Mouse (Mus musculus) heart, embryonic 12.5 days (tissue): ENCODE data around the gene Olfr1377. TPM values are rescaled to one million over a fixed set of nuclear protein-coding genes. Genes with fewer than 3 reads are reported as not detected.

ENCODE experiments used
- ATAC-seq: fragments of 200-750 bp; cut with Nextera tagmentation; 2 replicates; pipeline ENCODE4 v1.8.0; 2017; ENCODE audit warnings: moderate TSS enrichment, moderate library complexity; ENCODE audit not compliant: insufficient number of reproducible peaks, low FRiP score
- H3K27ac ChIP-seq: fragments of 300-500 bp; sonication (generic); 2 replicates; pipeline ENCODE4 v1.5.1; 2016; ENCODE audit warnings: mild to moderate bottlenecking, moderate library complexity; ENCODE audit not compliant: poor library complexity, severe bottlenecking
- H3K27me3 ChIP-seq: fragments of 300-500 bp; sonication (generic); replicated peaks from 2 replicates; pipeline ENCODE4 v1.6.1; 2016; ENCODE audit warnings: mild to moderate bottlenecking, moderate library complexity
- H3K36me3 ChIP-seq: fragments of 300-500 bp; sonication (generic); 2 replicates; pipeline ENCODE4 v1.6.1; 2016; ENCODE audit warnings: mild to moderate bottlenecking, moderate library complexity
- H3K4me1 ChIP-seq: fragments of 300-500 bp; sonication (generic); replicated peaks from 2 replicates; pipeline ENCODE4 v1.6.1; 2016; ENCODE audit warnings: mild to moderate bottlenecking
- H3K4me2 ChIP-seq: fragments of 300-500 bp; sonication (generic); 2 replicates; pipeline ENCODE4 v1.6.1; 2016; ENCODE audit warnings: mild to moderate bottlenecking, moderate library complexity
- H3K4me3 ChIP-seq: fragments of 300-500 bp; sonication (generic); 2 replicates; pipeline ENCODE4 v1.5.1; 2016; ENCODE audit warnings: mild to moderate bottlenecking
- H3K9ac ChIP-seq: fragments of 300-500 bp; sonication (generic); 2 replicates; pipeline ENCODE4 v1.6.1; 2016; ENCODE audit warnings: mild to moderate bottlenecking, moderate library complexity
- H3K9me3 ChIP-seq: fragments of 300-500 bp; sonication (generic); replicated peaks from 2 replicates; pipeline ENCODE4 v1.6.1; 2016; ENCODE audit warnings: mild to moderate bottlenecking, moderate library complexity
- WGBS: fragments of 180-500 bp; shearing (Covaris S2); methylation state at CpG from one replicate; pipeline ENCODE4 v1.1.7; 2016; 5-methylcytosine and 5-hydroxymethylcytosine counted together
- polyA plus RNA-seq: library from polyadenylated mRNA; unstranded; fragments of >200 nt; fragmentation: Nextera tagmentation; extraction: Ambion mirVana; gene quantifications from 2 replicates; pipeline ENCODE4 v1.2.1, GENCODE M21; 2016

Olfr1377 gene
- not detected in 2 replicates for polyA plus RNA-seq

GRCm38 (mm10) chr11:50981667-50982066 is at the start of gene Olfr1377:
TSS of gene Olfr1377 (plus strand) at chr11:50981967.
- no peak for ATAC-seq
- Histone ChIP-seq H3K9ac (no peak within 1 kb of the TSS), H3K27me3 (peaks cover 50% of the 10 kb centered on the region), H3K36me3 (no peaks in the 10 kb centered on the region), H3K4me1 (0 out of 2 replicates have a peak, but pooled peaks cover 3% of the 10 kb centered on the region), H3K27ac (no peak within 1 kb of the TSS), H3K9me3 (no peaks in the 10 kb centered on the region), H3K4me2 (no peak within 1 kb of the TSS), H3K4me3 (no peak within 1 kb of the TSS)
- 65% methylated on average over 5 of the region's 5 CpGs for WGBS

- H3K36me3 ChIP-seq = no peaks in the 10 kb centered on the region
- no peaks in the 10 kb centered on the region for H3K9me3 ChIP-seq
- H3K27ac ChIP-seq = no peak overlapping the region
- H3K4me2 ChIP-seq = no peak overlapping the region
- 78% methylated on average over 1 of the region's 1 CpGs for WGBS
- no peak for ATAC-seq
- H3K4me3 ChIP-seq = no peak overlapping the region
- H3K9ac ChIP-seq = no peak overlapping the region
- H3K4me1 ChIP-seq = peaks cover 9% of the 10 kb centered on the region
- H3K27me3 ChIP-seq = peaks cover 15% of the 10 kb centered on the region
Measured at GRCm38 (mm10) chr11:50932040-50932439, 49.7 kb upstream of the Olfr1377 start.

- Histone ChIP-seq H3K4me2 (no peak overlapping the region), H3K4me3 (no peak overlapping the region), H3K27ac (no peak overlapping the region), H3K9ac (no peak overlapping the region), H3K9me3 (no peaks in the 10 kb centered on the region), H3K4me1 (no peaks in the 10 kb centered on the region), H3K27me3 (peaks cover 24% of the 10 kb centered on the region), H3K36me3 (no peaks in the 10 kb centered on the region)
- WGBS = 73% methylated on average over 8 of the region's 8 CpGs
- ATAC-seq = no peak
Measured at GRCm38 (mm10) chr11:50938435-50938834, 43.3 kb upstream of the Olfr1377 start.

- peaks cover 29% of the 10 kb centered on the region for H3K27me3 ChIP-seq
- no peak overlapping the region for H3K27ac ChIP-seq
- H3K36me3 ChIP-seq = no peaks in the 10 kb centered on the region
- ATAC-seq = no peak
- H3K4me3 ChIP-seq = no peak overlapping the region
- WGBS = 31% methylated on average over 14 of the region's 14 CpGs
- H3K9me3 ChIP-seq = no peaks in the 10 kb centered on the region
- no peak overlapping the region for H3K9ac ChIP-seq
- H3K4me1 ChIP-seq = no peaks in the 10 kb centered on the region
- no peak overlapping the region for H3K4me2 ChIP-seq
Measured at GRCm38 (mm10) chr11:50939621-50940366, 42.0 kb upstream of the Olfr1377 start.

GRCm38 (mm10) chr11:50942386-50942785 is 39.4 kb upstream of the Olfr1377 start:
- Histone ChIP-seq H3K27me3 (peaks cover 29% of the 10 kb centered on the region), H3K9ac (no peak overlapping the region), H3K4me2 (no peak overlapping the region), H3K4me3 (no peak overlapping the region), H3K36me3 (no peaks in the 10 kb centered on the region), H3K9me3 (0 out of 2 replicates have a peak, but pooled peaks cover 3% of the 10 kb centered on the region), H3K27ac (no peak overlapping the region), H3K4me1 (no peaks in the 10 kb centered on the region)
- no peak for ATAC-seq
- WGBS = 56% methylated on average over 12 of the region's 12 CpGs

- Histone ChIP-seq H3K27me3 (peaks cover 25% of the 10 kb centered on the region), H3K4me2 (no peak within 1 kb of the TSS), H3K27ac (no peak within 1 kb of the TSS), H3K4me3 (no peak within 1 kb of the TSS), H3K9me3 (0 out of 2 replicates have a peak, but pooled peaks cover 3% of the 10 kb centered on the region), H3K9ac (no peak within 1 kb of the TSS), H3K4me1 (no peaks in the 10 kb centered on the region), H3K36me3 (no peaks in the 10 kb centered on the region)
- WGBS = 69% methylated on average over 14 of the region's 14 CpGs
- ATAC-seq = no peak
Measured at GRCm38 (mm10) chr11:50943506-50943905, 38.3 kb upstream of the Olfr1377 start, which contains the start of gene 4933414I15Rik. TSS of gene 4933414I15Rik (minus strand) at chr11:50943765.

- H3K9ac ChIP-seq = no peak overlapping the region
- no peak overlapping the region for H3K4me3 ChIP-seq
- no peaks in the 10 kb centered on the region for H3K4me1 ChIP-seq
- H3K27me3 ChIP-seq = peaks cover 31% of the 10 kb centered on the region
- no peak for ATAC-seq
- no peak overlapping the region for H3K27ac ChIP-seq
- WGBS = 65% methylated on average over 14 of the region's 14 CpGs
- no peaks in the 10 kb centered on the region for H3K9me3 ChIP-seq
- H3K36me3 ChIP-seq = no peaks in the 10 kb centered on the region
- H3K4me2 ChIP-seq = no peak overlapping the region
Measured at GRCm38 (mm10) chr11:50952290-50952689, 29.5 kb upstream of the Olfr1377 start.

- 72% methylated on average over 6 of the region's 6 CpGs for WGBS
- no peaks in the 10 kb centered on the region for H3K4me1 ChIP-seq
- no peak within 1 kb of the TSS for H3K4me3 ChIP-seq
- H3K4me2 ChIP-seq = no peak within 1 kb of the TSS
- no peaks in the 10 kb centered on the region for H3K9me3 ChIP-seq
- ATAC-seq = no peak
- no peak within 1 kb of the TSS for H3K27ac ChIP-seq
- H3K27me3 ChIP-seq = peaks cover 40% of the 10 kb centered on the region
- no peak within 1 kb of the TSS for H3K9ac ChIP-seq
- H3K36me3 ChIP-seq = no peaks in the 10 kb centered on the region
Measured at GRCm38 (mm10) chr11:50953665-50954064, 28.1 kb upstream of the Olfr1377 start, which contains the start of gene Prop1. TSS of gene Prop1 (minus strand) at chr11:50953765.

GRCm38 (mm10) chr11:50964886-50965285 is 16.9 kb upstream of the Olfr1377 start:
- no peak overlapping the region for H3K9ac ChIP-seq
- H3K4me1 ChIP-seq = no peaks in the 10 kb centered on the region
- WGBS = 67% methylated on average over 2 of the region's 2 CpGs
- no peak for ATAC-seq
- no peak overlapping the region for H3K4me2 ChIP-seq
- peaks cover 11% of the 10 kb centered on the region; the same call in 1 of the 2 replicates for H3K27me3 ChIP-seq
- H3K27ac ChIP-seq = no peak overlapping the region
- no peak overlapping the region for H3K4me3 ChIP-seq
- H3K36me3 ChIP-seq = no peaks in the 10 kb centered on the region
- H3K9me3 ChIP-seq = no peaks in the 10 kb centered on the region

- Histone ChIP-seq H3K4me3 (no peak within 1 kb of the TSS), H3K36me3 (no peaks in the 10 kb centered on the region), H3K9me3 (no peaks in the 10 kb centered on the region), H3K4me2 (no peak within 1 kb of the TSS), H3K4me1 (no peaks in the 10 kb centered on the region), H3K27ac (no peak within 1 kb of the TSS), H3K27me3 (peaks cover 10% of the 10 kb centered on the region), H3K9ac (no peak within 1 kb of the TSS)
- WGBS = 79% methylated on average over 11 of the region's 11 CpGs
- no peak for ATAC-seq
Measured at GRCm38 (mm10) chr11:50966230-50966629, 15.5 kb upstream of the Olfr1377 start, which contains the start of gene Olfr1378. TSS of gene Olfr1378 (plus strand) at chr11:50966530.

GRCm38 (mm10) chr11:50977216-50977615 is 4.6 kb upstream of the Olfr1377 start:
- WGBS = 62% methylated on average over 4 of the region's 4 CpGs
- Histone ChIP-seq H3K4me2 (no peak overlapping the region), H3K27ac (no peak overlapping the region), H3K4me3 (no peak overlapping the region), H3K9ac (no peak overlapping the region), H3K27me3 (peaks cover 47% of the 10 kb centered on the region), H3K9me3 (no peaks in the 10 kb centered on the region), H3K4me1 (no peaks in the 10 kb centered on the region), H3K36me3 (no peaks in the 10 kb centered on the region)
- ATAC-seq = no peak
